Mouse (Mus musculus) frontal cortex, adult (tissue): Measurements from ENCODE around the gene Tcp11l1.

Experiments used
- ATAC-seq: cut with Nextera tagmentation; 2 replicates; pipeline ENCODE4 v1.9.2; 2017; ENCODE audit warnings: mild to moderate bottlenecking, moderate library complexity, mixed read lengths; ENCODE audit not compliant: low TSS enrichment

Tcp11l1 gene

GRCm38 (mm10) chr2:104711585-104712485 is at the start of gene Tcp11l1:
Gene Tcp11l1 (minus strand): TSS chr2:104712169.
- peak; percentile 86 for ATAC-seq

GRCm38 (mm10) chr2:104750611-104751010 is 38.6 kb upstream of the Tcp11l1 start:
- ATAC-seq: peak; percentile 67

GRCm38 (mm10) chr2:104748652-104749183 is 36.7 kb upstream of the Tcp11l1 start:
- no peak for ATAC-seq

GRCm38 (mm10) chr2:104746251-104746650 is 34.3 kb upstream of the Tcp11l1 start:
- no peak for ATAC-seq

- no peak for ATAC-seq
These were observed 32.0 kb upstream of the Tcp11l1 start for GRCm38 (mm10) chr2:104743971-104744370.

- ATAC-seq: no peak
These were observed 31.2 kb upstream of the Tcp11l1 start for GRCm38 (mm10) chr2:104743160-104743559.

- peak; percentile 92 for ATAC-seq
These were observed 30.7 kb upstream of the Tcp11l1 start, which contains the start of gene Depdc7 for GRCm38 (mm10) chr2:104742741-104743064. Gene Depdc7 (minus strand): TSS chr2:104742878.

GRCm38 (mm10) chr2:104741896-104742740 is 30.1 kb upstream of the Tcp11l1 start:
- ATAC-seq: no peak; the same call in 1 of the 2 replicates

- no peak for ATAC-seq
These were observed 29.2 kb upstream of the Tcp11l1 start for GRCm38 (mm10) chr2:104741015-104741758.

- ATAC-seq: no peak
These were observed 28.4 kb upstream of the Tcp11l1 start for GRCm38 (mm10) chr2:104740248-104740949.

- ATAC-seq: no peak
These were observed 27.7 kb upstream of the Tcp11l1 start for GRCm38 (mm10) chr2:104739691-104740090.

GRCm38 (mm10) chr2:104736241-104736640 is 24.3 kb upstream of the Tcp11l1 start:
- ATAC-seq: no peak

- peak; percentile 69; the same call in 1 of the 2 replicates for ATAC-seq
These were observed 20.7 kb upstream of the Tcp11l1 start for GRCm38 (mm10) chr2:104732562-104733256.

GRCm38 (mm10) chr2:104732033-104732444 is 20.1 kb upstream of the Tcp11l1 start:
- ATAC-seq: no peak

GRCm38 (mm10) chr2:104727369-104727768 is 15.4 kb upstream of the Tcp11l1 start:
- ATAC-seq: peak; percentile 56; the same call in 1 of the 2 replicates

- ATAC-seq: no peak
These were observed 10.1 kb upstream of the Tcp11l1 start for GRCm38 (mm10) chr2:104722021-104722420.

- ATAC-seq: no peak
These were observed 5.9 kb upstream of the Tcp11l1 start for GRCm38 (mm10) chr2:104717827-104718226.

GRCm38 (mm10) chr2:104717231-104717735 is 5.3 kb upstream of the Tcp11l1 start:
- ATAC-seq: no peak

GRCm38 (mm10) chr2:104716279-104716678 is 4.3 kb upstream of the Tcp11l1 start, which contains the start of gene Pin1rt1:
Gene Pin1rt1 (minus strand): TSS chr2:104716379.
- no peak for ATAC-seq

GRCm38 (mm10) chr2:104714254-104714691 is 2.3 kb upstream of the Tcp11l1 start:
- no peak for ATAC-seq
